ENCODE assay signal across 11 mouse cellular contexts in genomic region chr17:10695421-10695820, GRCm38 (mm10).
"Had no signal": no experiment of that assay in that cellular context is flagged by ENCODE, and none has a peak within 500 bp of the region (broad histone marks: within the 10 kb centered on the region; RNA-seq: fewer than 3 reads in every experiment).

No protein-coding gene starts in this region.

- DNase-seq: forebrain, postnatal 0 days; gastrocnemius, postnatal 14 days; gastrocnemius, postnatal 36 days; heart, adult 11 months; heart, adult 2 months; heart, postnatal 14 days; heart, postnatal 36 days; kidney, postnatal 14 days; layer of hippocampus, adult 9-11 months; layer of hippocampus, postnatal 36 days; left cerebral cortex, postnatal 4 days had no signal
